Mouse (Mus musculus) midbrain, postnatal 0 days (tissue): Measurements from ENCODE around the gene Id1. TPM values are rescaled to one million over a fixed set of nuclear protein-coding genes. Genes with fewer than 3 reads are reported as not detected.
A peak's percentile ranks its signal among the peaks of the same experiment; 100 is the strongest.

Experiments
- ATAC-seq: fragments of 200-750 bp; cut with Nextera tagmentation; 2 replicates; pipeline ENCODE4 v1.8.0; 2017; ENCODE audit warnings: moderate number of reproducible peaks, mild to moderate bottlenecking, moderate TSS enrichment, moderate library complexity; ENCODE audit not compliant: low FRiP score
- DNase-seq: peaks from one replicate; pipeline ENCODE4 v3.0.0-alpha.2; 2015; ENCODE audit warnings: low spot score
- H3K27ac ChIP-seq: fragments of 300-500 bp; sonication (generic); 2 replicates; pipeline ENCODE4 v1.5.1; 2014; ENCODE audit warnings: low read depth, mild to moderate bottlenecking, low read length, mixed read lengths
- H3K27me3 ChIP-seq: fragments of 300-500 bp; sonication (generic); 2 replicates; pipeline ENCODE4 v1.6.1; 2014; ENCODE audit warnings: low read length, control low read depth, mixed read lengths; ENCODE audit not compliant: insufficient read depth
- H3K36me3 ChIP-seq: fragments of 300-500 bp; sonication (generic); 2 replicates; pipeline ENCODE4 v1.6.1; 2014; ENCODE audit warnings: low read length, control low read depth, mixed read lengths; ENCODE audit not compliant: insufficient read depth
- H3K4me1 ChIP-seq: fragments of 300-500 bp; sonication (generic); 2 replicates; pipeline ENCODE4 v1.6.1; 2014; ENCODE audit warnings: mild to moderate bottlenecking, control low read depth, antibody characterized with exemption, low read length, mixed read lengths; ENCODE audit not compliant: insufficient read depth
- H3K4me2 ChIP-seq: fragments of 300-500 bp; sonication (generic); 2 replicates; pipeline ENCODE4 v1.6.1; 2014; ENCODE audit warnings: low read depth, mild to moderate bottlenecking, low read length, mixed read lengths; ENCODE audit not compliant: poor library complexity, severe bottlenecking
- H3K4me3 ChIP-seq: fragments of 300-500 bp; sonication (generic); 2 replicates; pipeline ENCODE4 v1.5.1; 2014; ENCODE audit warnings: low read depth, mild to moderate bottlenecking, low read length, moderate library complexity
- H3K9ac ChIP-seq: fragments of 300-500 bp; sonication (generic); replicated peaks from 2 replicates; pipeline ENCODE4 v1.6.1; 2014; ENCODE audit warnings: mild to moderate bottlenecking, low read length, moderate library complexity, mixed read lengths; ENCODE audit not compliant: poor library complexity, severe bottlenecking
- H3K9me3 ChIP-seq: fragments of 300-500 bp; sonication (generic); 2 replicates; pipeline ENCODE4 v1.6.1; 2016; ENCODE audit warnings: low read length, control low read depth
- CTCF ChIP-seq: IDR thresholded peaks from 2 replicates; pipeline ENCODE4 v1.5.1; 2016; ENCODE audit warnings: antibody characterized with exemption, mild to moderate bottlenecking
- WGBS: fragments of 180-500 bp; shearing (Covaris S2); extraction: QIAGEN DNeasy Blood & Tissue Kit; methylation state at CpG from one replicate; pipeline ENCODE4 v1.1.7; 2014; 5-methylcytosine and 5-hydroxymethylcytosine counted together
- polyA plus RNA-seq: library from polyadenylated mRNA; unstranded; fragments of >200 nt; fragmentation: Nextera tagmentation; extraction: Ambion mirVana; gene quantifications from 2 replicates; pipeline ENCODE4 v1.2.1, GENCODE M21; 2015
- total RNA-seq: library from RNA; depleted of rRNA; stranded (reverse); fragments of >200 nt; gene quantifications from 2 replicates; pipeline ENCODE4 v1.2.3, GENCODE M21; 2014

Gene Id1
- total and polyA plus RNA-seq, 2 experiments from 2014 or later, result 58.3 to 71.7 TPM

DNA sequence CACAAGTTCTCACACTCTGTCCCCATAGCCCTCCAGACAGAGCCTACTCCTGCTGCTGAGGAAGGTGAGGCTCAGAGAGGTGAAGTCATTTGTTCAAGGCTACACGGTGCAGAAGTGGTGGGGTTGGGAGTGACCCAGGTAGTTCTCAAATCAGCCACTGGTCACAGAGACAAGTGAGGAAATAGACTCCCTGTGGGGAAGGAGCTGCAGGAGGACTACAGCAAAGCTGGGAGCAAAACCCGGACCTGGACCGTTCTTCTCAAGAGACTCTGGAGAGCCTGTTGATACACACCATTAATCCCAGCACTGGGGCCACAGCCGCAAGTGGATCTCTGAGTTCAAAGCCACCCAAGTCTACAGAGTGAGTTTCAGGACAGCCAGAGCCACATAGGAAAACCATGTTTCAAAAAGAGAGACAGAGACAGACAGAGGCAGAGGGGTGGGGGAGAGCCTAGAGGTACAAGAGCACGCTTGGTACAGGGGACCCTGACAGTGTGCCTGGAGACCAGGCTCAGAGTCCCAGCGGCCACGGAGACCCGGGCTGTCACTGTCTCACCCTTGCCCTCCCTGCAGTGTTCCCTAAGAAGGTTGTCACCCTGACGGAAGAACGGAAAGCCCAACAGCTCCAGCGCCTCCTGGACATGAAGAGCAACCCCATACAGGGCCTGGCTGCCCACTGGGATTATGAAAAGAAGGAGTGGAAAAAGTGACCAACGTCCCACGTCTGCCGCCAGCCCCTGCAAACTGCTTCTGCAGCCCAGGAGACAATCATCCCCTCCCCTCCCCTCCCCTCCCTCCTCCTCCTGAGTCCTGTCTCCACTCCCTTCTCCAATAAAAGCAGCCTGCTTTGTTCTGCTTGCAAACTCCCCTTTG, 28.4 kb downstream of the Id1 start:
- 8% methylated on average over 14 of the region's 14 CpGs for WGBS
- H3K27ac ChIP-seq, result no peak overlapping the region
- peak; percentile 20; the same call in 1 of the 2 replicates for ATAC-seq
- 0 out of 2 replicates have a peak overlapping the region, but pooled peaks have one; percentile 13 for H3K9ac ChIP-seq
- H3K9me3 ChIP-seq, result no peaks in the 10 kb centered on the region
- no peaks in the 10 kb centered on the region for H3K27me3 ChIP-seq
- H3K4me3 ChIP-seq, result no peak overlapping the region
- no peak for DNase-seq
- TF ChIP-seq CTCF, result no peak
- peak overlapping the region; percentile 12; the same call in 1 of the 2 replicates for H3K4me2 ChIP-seq
- H3K4me1 ChIP-seq, result no peaks in the 10 kb centered on the region
- no peaks in the 10 kb centered on the region for H3K36me3 ChIP-seq

DNA sequence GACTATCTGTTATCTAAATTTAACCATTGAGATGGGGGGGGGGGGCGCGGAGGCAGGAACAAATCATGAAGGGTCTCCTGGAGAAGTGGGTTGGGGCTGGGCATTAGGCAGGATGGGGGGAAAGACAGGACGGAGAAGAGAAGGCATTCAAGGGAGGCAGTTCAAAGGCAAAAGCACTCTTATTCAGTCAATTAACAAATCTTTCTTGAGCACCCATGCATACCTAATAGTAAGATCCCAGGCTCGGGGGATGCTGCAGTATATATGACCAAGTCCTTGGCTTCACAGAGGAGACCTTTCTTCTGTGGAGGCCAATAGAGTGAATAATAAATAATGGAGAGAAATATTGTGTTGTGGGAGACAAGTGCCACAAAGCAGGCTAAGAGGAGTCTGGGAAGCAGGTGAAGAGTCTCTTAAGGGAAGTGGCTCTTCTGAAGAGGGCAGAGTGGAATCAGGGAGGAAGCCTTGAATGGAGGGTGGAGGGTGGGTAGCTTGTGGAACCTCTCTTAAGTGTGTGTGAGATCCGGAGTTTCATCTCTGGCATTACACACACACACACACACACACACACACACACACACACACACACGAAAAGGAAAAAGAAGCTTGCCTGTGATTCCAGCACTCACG, 29.1 kb downstream of the Id1 start:
- Histone ChIP-seq H3K4me1 (no peaks in the 10 kb centered on the region), H3K27ac (no peak overlapping the region), H3K9ac (no peak overlapping the region), H3K27me3 (no peaks in the 10 kb centered on the region), H3K4me2 (0 out of 2 replicates have a peak overlapping the region, but pooled peaks have one; percentile 12), H3K9me3 (no peaks in the 10 kb centered on the region), H3K36me3 (no peaks in the 10 kb centered on the region), H3K4me3 (no peak overlapping the region)
- no peak for DNase-seq
- no peak for ATAC-seq
- 17% methylated on average over 7 of the region's 7 CpGs for WGBS
- no peak for TF ChIP-seq CTCF

DNA sequence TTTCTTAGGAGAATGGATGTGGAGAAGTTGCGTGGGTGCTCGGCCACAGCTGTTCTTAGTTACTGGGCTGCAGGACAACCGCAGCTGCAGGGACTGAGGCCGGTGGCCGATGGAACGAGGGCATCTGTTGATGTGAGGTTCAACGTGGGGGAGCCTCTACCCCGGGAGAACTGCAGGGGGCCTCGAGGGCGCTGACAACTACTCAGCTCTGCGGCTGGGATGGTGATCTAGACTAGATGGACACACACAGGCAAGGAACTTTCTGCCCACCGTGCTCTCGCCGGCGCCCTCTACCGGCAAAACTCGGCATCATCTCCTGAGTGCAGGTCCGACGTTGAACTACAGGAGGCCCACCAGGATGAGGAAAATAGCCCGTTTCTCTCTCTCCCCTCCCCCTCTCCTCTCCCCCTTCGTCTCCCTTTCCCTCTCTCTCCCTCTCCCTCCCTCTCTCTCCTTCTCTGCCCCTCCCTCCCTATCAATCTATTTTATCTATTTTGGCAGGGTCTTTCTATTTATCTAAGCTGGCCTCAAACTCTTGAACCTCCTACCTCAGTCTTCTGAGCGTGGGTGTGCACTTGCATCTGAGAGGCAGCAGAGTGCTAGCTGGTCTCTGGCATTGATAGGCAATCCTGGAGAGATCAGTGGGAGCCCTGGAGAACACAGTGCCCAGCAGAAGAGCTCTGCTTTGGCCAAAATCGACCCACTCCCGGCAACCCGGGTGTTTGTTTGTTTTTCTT, 30.5 kb downstream of the Id1 start:
- peak; percentile 80 for TF ChIP-seq CTCF
- ATAC-seq (no peak), DNase-seq (peak; percentile 64)
- WGBS, result 23% methylated on average over 25 of the region's 25 CpGs
- no peaks in the 10 kb centered on the region for H3K36me3 ChIP-seq
- no peak overlapping the region for H3K4me2 ChIP-seq
- no peak overlapping the region for H3K4me3 ChIP-seq
- H3K9me3 ChIP-seq, result no peaks in the 10 kb centered on the region
- no peak overlapping the region for H3K9ac ChIP-seq
- no peak overlapping the region for H3K27ac ChIP-seq
- no peaks in the 10 kb centered on the region for H3K27me3 ChIP-seq
- no peaks in the 10 kb centered on the region for H3K4me1 ChIP-seq

DNA sequence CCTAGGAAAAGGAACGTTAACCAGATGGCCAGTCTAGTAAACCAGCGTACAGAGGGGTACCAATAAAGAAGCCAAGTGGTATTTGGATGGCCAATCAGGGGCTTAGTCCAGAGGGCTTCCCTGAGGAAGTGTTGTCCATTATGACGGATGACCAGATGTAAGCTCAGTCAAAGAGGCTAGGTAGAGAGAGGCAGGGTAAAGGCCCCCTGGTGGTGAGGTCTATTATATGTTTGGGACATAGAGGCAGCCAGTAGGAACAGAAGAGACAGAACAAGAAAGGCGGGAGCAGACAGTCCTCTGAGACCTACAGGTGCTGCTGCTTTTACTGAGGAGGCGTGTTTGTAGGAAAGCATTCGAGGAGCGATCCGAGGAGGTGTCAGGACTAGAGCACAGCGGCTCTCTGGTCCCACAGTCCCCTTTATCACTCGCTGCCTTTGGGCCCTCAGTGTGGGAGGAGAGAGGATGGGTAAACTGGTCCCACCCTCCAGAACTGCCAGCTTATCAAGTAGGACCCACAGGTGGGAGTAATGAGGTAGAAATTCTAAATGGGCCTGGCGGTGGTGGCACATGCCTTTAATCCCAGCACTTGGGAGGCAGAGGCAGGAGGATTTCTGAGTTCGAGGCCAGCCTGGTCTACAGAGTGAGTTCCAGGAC, 31.7 kb downstream of the Id1 start:
- Histone ChIP-seq H3K27ac (no peak overlapping the region), H3K27me3 (no peaks in the 10 kb centered on the region), H3K4me3 (no peak overlapping the region), H3K4me1 (no peaks in the 10 kb centered on the region), H3K9ac (no peak overlapping the region), H3K9me3 (no peaks in the 10 kb centered on the region), H3K36me3 (no peaks in the 10 kb centered on the region), H3K4me2 (no peak overlapping the region)
- TF ChIP-seq CTCF, result peak; percentile 53
- ATAC-seq (no peak), DNase-seq (no peak)
- 66% methylated on average over 12 of the region's 12 CpGs for WGBS

DNA sequence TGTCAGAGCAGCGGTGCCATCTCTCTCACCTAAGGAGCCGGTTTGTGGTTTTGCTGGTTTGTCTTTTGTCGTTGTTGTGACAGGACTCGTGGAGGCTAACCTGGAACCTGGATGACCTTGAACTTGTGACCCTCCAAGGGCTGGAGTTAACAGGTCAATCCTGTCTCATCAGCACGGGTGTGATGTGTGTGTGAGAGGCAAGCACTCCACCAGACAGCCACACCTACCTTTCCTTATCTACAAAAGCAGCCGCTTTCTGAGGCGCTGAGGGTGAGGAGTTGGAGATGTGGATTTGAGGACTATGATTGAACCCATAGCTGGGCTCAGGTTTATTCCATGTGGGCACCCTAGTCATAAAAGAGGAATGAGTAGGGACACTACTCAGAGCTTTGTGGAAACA, 33.6 kb downstream of the Id1 start:
- Histone ChIP-seq H3K4me1 (no peaks in the 10 kb centered on the region), H3K27me3 (no peaks in the 10 kb centered on the region), H3K4me3 (no peak overlapping the region), H3K9ac (no peak overlapping the region), H3K9me3 (no peaks in the 10 kb centered on the region), H3K36me3 (no peaks in the 10 kb centered on the region), H3K4me2 (no peak overlapping the region), H3K27ac (no peak overlapping the region)
- no peak for DNase-seq
- 85% methylated on average over 7 of the region's 7 CpGs for WGBS
- ATAC-seq, result no peak
- TF ChIP-seq CTCF, result no peak
